Mouse (Mus musculus) olfactory bulb, adult 2 months (tissue): Measurements from ENCODE around the gene AC170998.1.

Experiments used
- CTCF ChIP-seq: fragments of 200-500 bp; IDR thresholded peaks from 2 replicates; pipeline ENCODE4 v1.5.1; 2012; ENCODE audit warnings: low read depth, mild to moderate bottlenecking, low read length, moderate library complexity; ENCODE audit not compliant: insufficient read depth
- POLR2A ChIP-seq: fragments of 200-500 bp; IDR thresholded peaks from 2 replicates; pipeline ENCODE4 v1.6.1; 2012; ENCODE audit warnings: mild to moderate bottlenecking, low read depth, low read length, moderate library complexity; ENCODE audit not compliant: insufficient read depth

DNA sequence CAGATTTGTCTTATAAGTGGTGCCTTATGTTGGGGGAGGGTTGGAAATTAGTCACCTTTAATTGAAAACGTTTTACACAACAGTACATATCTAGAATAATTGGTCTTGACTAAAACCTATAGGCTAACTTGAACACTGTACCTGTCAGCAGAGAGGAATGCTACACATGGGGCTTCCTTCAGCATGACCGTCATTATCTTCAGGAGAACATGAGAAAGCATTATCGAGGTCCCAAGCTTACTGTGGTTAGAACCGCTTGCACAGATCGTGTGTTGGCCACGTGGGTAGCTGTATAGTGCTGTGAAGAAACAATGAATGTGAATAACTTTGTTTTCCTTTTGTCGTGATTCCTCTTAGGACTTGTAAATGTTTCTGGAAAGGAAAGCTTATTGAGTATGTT, 26.1 kb upstream of the AC170998.1 start:
- TF ChIP-seq POLR2A = no peak
- TF ChIP-seq CTCF = no peak
